Mouse (Mus musculus) hindbrain, embryonic 11.5 days (tissue): ENCODE results near the gene Cmtm3. TPM values are rescaled to one million over a fixed set of nuclear protein-coding genes. Genes with fewer than 3 reads are reported as not detected.

ENCODE experiments used
- ATAC-seq: fragments of 200-750 bp; cut with Nextera tagmentation; 2 replicates; pipeline ENCODE4 v1.8.0; 2017; ENCODE audit warnings: mild to moderate bottlenecking, moderate TSS enrichment, moderate library complexity; ENCODE audit not compliant: low FRiP score
- DNase-seq: peaks from one replicate; pipeline ENCODE4 v3.0.0-alpha.2; 2015; ENCODE audit warnings: low spot score
- H3K27ac ChIP-seq: fragments of 300-500 bp; sonication (generic); 2 replicates; pipeline ENCODE4 v1.5.1; 2014; ENCODE audit warnings: mild to moderate bottlenecking, low read depth, low read length
- H3K27me3 ChIP-seq: fragments of 300-500 bp; sonication (generic); 2 replicates; pipeline ENCODE4 v1.6.1; 2014; ENCODE audit warnings: mild to moderate bottlenecking, low read length, moderate library complexity, mixed read lengths; ENCODE audit not compliant: control insufficient read depth, insufficient read depth
- H3K36me3 ChIP-seq: fragments of 300-500 bp; sonication (generic); 2 replicates; pipeline ENCODE4 v1.6.1; 2014; ENCODE audit warnings: mild to moderate bottlenecking, low read length, moderate library complexity, mixed read lengths; ENCODE audit not compliant: control insufficient read depth, insufficient read depth
- H3K4me1 ChIP-seq: fragments of 300-500 bp; sonication (generic); replicated peaks from 2 replicates; pipeline ENCODE4 v1.6.1; 2014; ENCODE audit warnings: low read length, mixed read lengths; ENCODE audit not compliant: control insufficient read depth, insufficient read depth
- H3K4me2 ChIP-seq: fragments of 300-500 bp; sonication (generic); replicated peaks from 2 replicates; pipeline ENCODE4 v1.6.1; 2014; ENCODE audit warnings: mild to moderate bottlenecking, low read depth, low read length
- H3K4me3 ChIP-seq: fragments of 300-500 bp; sonication (generic); 2 replicates; pipeline ENCODE4 v1.5.1; 2014; ENCODE audit warnings: low read depth, low read length
- H3K9ac ChIP-seq: fragments of 300-500 bp; sonication (generic); 2 replicates; pipeline ENCODE4 v1.6.1; 2014; ENCODE audit warnings: low read depth, low read length
- H3K9me3 ChIP-seq: fragments of 300-500 bp; sonication (generic); 2 replicates; pipeline ENCODE4 v1.6.1; 2016; ENCODE audit warnings: low read length; ENCODE audit not compliant: control insufficient read depth
- WGBS: fragments of 180-500 bp; shearing (Covaris S2); extraction: QIAGEN DNeasy Blood & Tissue Kit; methylation state at CpG from one replicate; pipeline ENCODE4 v1.1.7; 2014; 5-methylcytosine and 5-hydroxymethylcytosine counted together
- polyA plus RNA-seq: library from polyadenylated mRNA; unstranded; fragments of >200 nt; fragmentation: Nextera tagmentation; extraction: Ambion mirVana; gene quantifications from 2 replicates; pipeline ENCODE4 v1.2.1, GENCODE M21; 2014

Cmtm3 gene
- polyA plus RNA-seq, 1 experiment from 2014 or later, result 87.5 TPM

- Histone ChIP-seq H3K4me3 (peak overlapping the region; percentile 54), H3K9me3 (no peaks in the 10 kb centered on the region), H3K27ac (no peak overlapping the region), H3K9ac (peak overlapping the region; percentile 66), H3K36me3 (no peaks in the 10 kb centered on the region), H3K27me3 (no peaks in the 10 kb centered on the region), H3K4me1 (no peaks in the 10 kb centered on the region), H3K4me2 (peak overlapping the region; percentile 66)
- 2% methylated on average over 6 of the region's 6 CpGs for WGBS
- peak; percentile 28; the same call in 1 of the 2 replicates for ATAC-seq
- DNase-seq, result no peak
These were observed 698 bp downstream of the Cmtm3 start for GRCm38 (mm10) chr8:104339983-104340232.

GRCm38 (mm10) chr8:104340233-104341105, 1.3 kb downstream of the Cmtm3 start:
- Histone ChIP-seq H3K4me2 (peak overlapping the region; percentile 66), H3K9ac (peak overlapping the region; percentile 66), H3K4me1 (no peaks in the 10 kb centered on the region), H3K27ac (peak overlapping the region; percentile 47; the same call in 1 of the 2 replicates), H3K4me3 (peak overlapping the region; percentile 54), H3K9me3 (no peaks in the 10 kb centered on the region), H3K36me3 (no peaks in the 10 kb centered on the region), H3K27me3 (no peaks in the 10 kb centered on the region)
- WGBS, result under 1% methylated on average over 52 of the region's 54 CpGs
- ATAC-seq (peak; percentile 83), DNase-seq (peak; percentile 87)

- peak overlapping the region; percentile 66 for H3K9ac ChIP-seq
- no peaks in the 10 kb centered on the region for H3K27me3 ChIP-seq
- whole genome bisulfite sequencing, result under 1% methylated on average over 24 of the region's 24 CpGs
- peak overlapping the region; percentile 54 for H3K4me3 ChIP-seq
- H3K4me1 ChIP-seq, result no peaks in the 10 kb centered on the region
- peak; percentile 71 for DNase-seq
- H3K36me3 ChIP-seq, result no peaks in the 10 kb centered on the region
- H3K4me2 ChIP-seq, result peak overlapping the region; percentile 66
- peak overlapping the region; percentile 47; the same call in 1 of the 2 replicates for H3K27ac ChIP-seq
- ATAC-seq, result peak; percentile 74
- no peaks in the 10 kb centered on the region for H3K9me3 ChIP-seq
These were observed 1.9 kb downstream of the Cmtm3 start for GRCm38 (mm10) chr8:104341106-104341561.

- DNase-seq (no peak), ATAC-seq (peak; percentile 0; the same call in 1 of the 2 replicates)
- Histone ChIP-seq H3K4me1 (no peaks in the 10 kb centered on the region), H3K36me3 (no peaks in the 10 kb centered on the region), H3K4me3 (peak overlapping the region; percentile 54), H3K27me3 (no peaks in the 10 kb centered on the region), H3K4me2 (peak overlapping the region; percentile 66), H3K9ac (no peak overlapping the region), H3K9me3 (no peaks in the 10 kb centered on the region), H3K27ac (no peak overlapping the region)
- 50% methylated on average over 6 of the region's 6 CpGs for WGBS
These were observed 2.5 kb downstream of the Cmtm3 start for GRCm38 (mm10) chr8:104341678-104342077.

- H3K27ac ChIP-seq, result no peak overlapping the region
- WGBS, result 86% methylated on average over 5 of the region's 5 CpGs
- no peaks in the 10 kb centered on the region for H3K4me1 ChIP-seq
- no peak overlapping the region for H3K9ac ChIP-seq
- no peak for DNase-seq
- no peaks in the 10 kb centered on the region for H3K36me3 ChIP-seq
- no peak overlapping the region for H3K4me3 ChIP-seq
- no peaks in the 10 kb centered on the region for H3K27me3 ChIP-seq
- no peaks in the 10 kb centered on the region for H3K9me3 ChIP-seq
- H3K4me2 ChIP-seq, result no peak overlapping the region
- no peak for ATAC-seq
These were observed 3.2 kb downstream of the Cmtm3 start for GRCm38 (mm10) chr8:104342426-104342825.

GRCm38 (mm10) chr8:104343957-104344356, 4.7 kb downstream of the Cmtm3 start:
- peak; percentile 37; the same call in 1 of the 2 replicates for ATAC-seq
- no peaks in the 10 kb centered on the region for H3K27me3 ChIP-seq
- no peaks in the 10 kb centered on the region for H3K9me3 ChIP-seq
- no peak overlapping the region for H3K4me3 ChIP-seq
- 15% methylated on average over 7 of the region's 7 CpGs for WGBS
- no peaks in the 10 kb centered on the region for H3K36me3 ChIP-seq
- H3K4me1 ChIP-seq, result no peaks in the 10 kb centered on the region
- no peak overlapping the region for H3K9ac ChIP-seq
- peak; percentile 94 for DNase-seq
- H3K4me2 ChIP-seq, result no peak overlapping the region
- no peak overlapping the region for H3K27ac ChIP-seq

GRCm38 (mm10) chr8:104344622-104345021, 5.4 kb downstream of the Cmtm3 start:
- no peak overlapping the region for H3K9ac ChIP-seq

GRCm38 (mm10) chr8:104346706-104347105, 7.5 kb downstream of the Cmtm3 start:
- Histone ChIP-seq H3K4me1 (no peaks in the 10 kb centered on the region), H3K4me3 (no peak overlapping the region), H3K9me3 (no peaks in the 10 kb centered on the region), H3K4me2 (no peak overlapping the region), H3K9ac (no peak overlapping the region), H3K27me3 (no peaks in the 10 kb centered on the region), H3K27ac (no peak overlapping the region), H3K36me3 (no peaks in the 10 kb centered on the region)
- ATAC-seq (no peak), DNase-seq (no peak)
- WGBS, result 60% methylated on average over 12 of the region's 12 CpGs

More at GRCm38 (mm10) chr8:104344622-104345021, 5.4 kb downstream of the Cmtm3 start:
- no peak for ATAC-seq
- no peaks in the 10 kb centered on the region for H3K9me3 ChIP-seq
- H3K4me1 ChIP-seq, result no peaks in the 10 kb centered on the region
- no peak overlapping the region for H3K27ac ChIP-seq
- no peak for DNase-seq
- no peak overlapping the region for H3K4me3 ChIP-seq
- H3K4me2 ChIP-seq, result no peak overlapping the region
- WGBS, result 93% methylated on average over 5 of the region's 5 CpGs
- H3K36me3 ChIP-seq, result no peaks in the 10 kb centered on the region
- no peaks in the 10 kb centered on the region for H3K27me3 ChIP-seq

- Histone ChIP-seq H3K9me3 (no peaks in the 10 kb centered on the region), H3K4me1 (no peaks in the 10 kb centered on the region), H3K9ac (no peak overlapping the region), H3K27me3 (no peaks in the 10 kb centered on the region), H3K27ac (no peak overlapping the region), H3K36me3 (no peaks in the 10 kb centered on the region), H3K4me2 (no peak overlapping the region), H3K4me3 (no peak overlapping the region)
- ATAC-seq, result no peak
- DNase-seq, result no peak
- WGBS, result 89% methylated on average over 5 of the region's 5 CpGs
These were observed 9.8 kb downstream of the Cmtm3 start for GRCm38 (mm10) chr8:104348971-104349370.
